Mouse (Mus musculus): ENCODE data around the gene Armc5. TPM values are rescaled to one million over a fixed set of nuclear protein-coding genes. Genes with fewer than 3 reads are reported as not detected.
A peak's percentile ranks its signal among the peaks of the same experiment; 100 is the strongest.

The Armc5 gene
- polyA plus RNA-seq, 1 experiment from 2014 or later, result 20.0 TPM

DNA sequence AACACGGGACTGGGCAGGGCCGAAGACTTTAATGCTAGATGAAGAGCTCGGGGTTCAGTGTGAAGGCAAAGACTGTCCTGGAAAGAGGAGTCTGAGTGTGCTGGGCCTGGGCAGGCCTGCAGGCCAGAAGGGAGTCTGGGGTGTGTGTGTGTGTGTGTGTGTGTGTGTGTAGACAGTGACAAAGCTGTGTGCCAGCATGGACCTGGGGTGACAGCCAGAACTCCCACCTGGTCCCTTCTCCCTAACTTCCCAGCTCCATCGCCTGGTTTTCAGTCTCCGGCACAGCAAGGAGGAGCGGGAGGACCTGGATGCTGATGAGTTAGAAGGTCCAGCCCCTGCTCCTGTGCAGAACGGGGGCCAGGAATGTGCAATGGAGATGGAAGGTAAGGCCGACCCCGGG is 34.4 kb downstream of the Armc5 start:
- no peak for DNase-seq (ENCODE audit: low spot score)
- no peak overlapping the region for H3K27ac ChIP-seq
- no peak overlapping the region for H3K4me3 ChIP-seq
- H3K4me1 ChIP-seq, result 0 out of 2 replicates have a peak, but pooled peaks cover 5% of the 10 kb centered on the region
- no peaks in the 10 kb centered on the region for H3K27me3 ChIP-seq (ENCODE audit: low read depth, poor library complexity, severe bottlenecking)
- H3K36me3 ChIP-seq, result peaks cover 63% of the 10 kb centered on the region
- 97% methylated on average over 9 of the region's 9 CpGs for WGBS
- no peaks in the 10 kb centered on the region for H3K9me3 ChIP-seq (replicated peaks)

DNA sequence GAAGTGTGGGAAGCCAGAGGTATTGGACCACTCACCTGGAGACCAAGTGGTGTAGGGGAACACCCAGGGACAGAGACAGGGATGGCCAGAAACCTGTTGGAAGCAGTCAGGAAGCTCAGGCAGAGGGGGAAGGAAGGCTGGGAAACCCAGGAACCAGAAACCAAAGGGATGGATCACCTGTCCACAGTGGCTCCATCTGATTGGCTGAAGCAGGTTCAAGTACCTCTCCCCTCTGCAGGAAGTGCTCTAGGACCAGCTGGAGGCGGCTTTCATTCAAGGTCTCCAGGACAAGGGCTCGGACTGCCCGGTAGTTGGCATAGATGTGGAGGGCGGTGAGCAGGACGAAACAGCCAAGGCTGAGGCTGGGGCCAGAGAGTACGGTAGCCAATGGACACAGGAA is 38.9 kb downstream of the Armc5 start:
- 93% methylated on average over 6 of the region's 6 CpGs for WGBS

DNA sequence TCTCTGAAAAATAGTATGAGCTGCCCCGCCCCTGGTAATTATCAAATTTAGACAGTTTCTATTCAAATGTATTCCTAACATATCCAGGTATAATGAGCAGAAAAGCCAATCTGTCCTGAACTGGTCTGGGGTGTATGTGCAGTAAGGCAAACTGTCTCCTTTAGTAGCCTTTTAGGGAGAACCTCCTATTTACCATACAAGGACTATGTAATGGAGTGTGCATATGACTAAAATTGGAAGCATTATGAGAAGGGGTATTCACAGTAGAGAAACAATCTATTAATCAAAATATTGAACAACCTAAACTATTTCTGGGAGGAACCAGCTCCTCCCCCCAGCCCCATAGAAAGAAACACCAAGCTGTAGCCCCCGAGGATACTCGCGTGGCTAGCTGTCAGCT is 42.6 kb downstream of the Armc5 start:
- no peaks in the 10 kb centered on the region for H3K9me3 ChIP-seq (replicated peaks)
- no peaks in the 10 kb centered on the region for H3K27me3 ChIP-seq (ENCODE audit: low read depth, poor library complexity, severe bottlenecking)
- 95% methylated on average over 4 of the region's 4 CpGs for WGBS
- peaks cover 21% of the 10 kb centered on the region for H3K4me1 ChIP-seq
- no peak overlapping the region for H3K4me3 ChIP-seq
- peaks cover 66% of the 10 kb centered on the region for H3K36me3 ChIP-seq
- H3K27ac ChIP-seq, result no peak overlapping the region
- no peak for DNase-seq (ENCODE audit: low spot score)

More for the DNA sequence above, 38.9 kb downstream of the Armc5 start:
- H3K9me3 ChIP-seq (replicated peaks), result no peaks in the 10 kb centered on the region
- DNase-seq (ENCODE audit: low spot score), result no peak
- H3K27me3 ChIP-seq (ENCODE audit: low read depth, poor library complexity, severe bottlenecking), result no peaks in the 10 kb centered on the region
- H3K4me1 ChIP-seq, result no peaks in the 10 kb centered on the region
- H3K4me3 ChIP-seq, result no peak overlapping the region
- no peak overlapping the region for H3K27ac ChIP-seq
- H3K36me3 ChIP-seq, result peaks cover 95% of the 10 kb centered on the region

DNA sequence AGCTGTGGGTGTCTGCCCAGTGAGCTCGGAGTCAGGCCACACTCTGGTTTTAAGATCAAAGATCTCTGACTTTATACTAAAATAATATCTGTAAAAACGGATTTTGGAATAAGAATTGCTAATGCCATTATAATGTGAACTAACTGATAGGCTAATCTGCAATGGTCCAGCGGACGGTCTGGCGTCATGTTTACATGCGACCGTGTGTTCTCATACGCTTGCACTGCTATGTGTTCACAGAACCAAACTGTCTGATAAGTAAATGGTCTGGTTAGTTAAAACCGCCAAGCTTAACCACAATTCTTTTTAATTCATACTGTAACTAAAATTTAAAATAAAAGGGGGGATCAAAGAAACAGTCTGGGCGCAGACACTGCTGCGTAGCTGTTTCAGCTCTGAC is 44.6 kb downstream of the Armc5 start:
- Histone ChIP-seq H3K4me1 (peaks cover 21% of the 10 kb centered on the region), H3K27ac (no peak overlapping the region), H3K36me3 (peaks cover 56% of the 10 kb centered on the region), H3K27me3 (ENCODE audit: low read depth, poor library complexity, severe bottlenecking) (no peaks in the 10 kb centered on the region), H3K4me3 (no peak overlapping the region), H3K9me3 (replicated peaks) (no peaks in the 10 kb centered on the region)
- WGBS, result 88% methylated on average over 11 of the region's 11 CpGs
- no peak for DNase-seq (ENCODE audit: low spot score)

DNA sequence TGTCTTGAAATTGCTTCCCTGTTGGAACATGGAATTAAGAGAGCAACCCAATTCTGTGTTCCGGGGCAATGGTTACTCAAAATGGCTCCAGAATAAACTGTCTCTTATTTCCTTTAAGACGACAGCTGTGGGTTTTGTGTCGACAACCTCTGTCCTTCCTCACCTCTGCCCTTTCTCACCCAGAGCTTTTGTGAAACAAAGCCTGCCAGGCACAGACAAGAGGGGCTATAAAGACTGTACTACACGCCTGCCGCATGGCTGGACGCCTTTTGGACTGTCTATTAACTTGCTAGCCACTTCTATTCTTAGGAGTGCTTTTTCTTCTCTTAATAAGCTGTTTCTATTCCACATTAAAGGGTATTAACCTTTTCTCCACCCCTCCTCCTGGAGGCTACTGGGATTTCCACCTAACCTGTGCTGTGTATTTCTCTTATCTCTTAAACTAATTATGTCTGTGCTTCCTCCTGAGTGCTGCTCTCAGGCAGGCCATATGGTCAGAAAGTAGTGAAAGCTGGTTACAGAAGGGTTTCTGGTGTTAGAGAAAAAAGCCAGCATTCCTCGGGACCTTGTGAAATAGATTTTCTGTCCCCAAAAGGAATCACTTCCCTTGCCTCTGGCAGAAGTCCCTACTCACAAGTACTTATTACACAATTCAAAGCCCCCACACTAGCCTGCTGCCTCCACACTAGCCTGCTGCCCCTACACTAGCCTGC is 45.5 kb downstream of the Armc5 start:
- no peaks in the 10 kb centered on the region for H3K27me3 ChIP-seq (ENCODE audit: low read depth, poor library complexity, severe bottlenecking)
- H3K36me3 ChIP-seq, result peaks cover 56% of the 10 kb centered on the region
- DNase-seq (ENCODE audit: low spot score), result no peak
- H3K4me3 ChIP-seq, result no peak overlapping the region
- H3K4me1 ChIP-seq, result peaks cover 21% of the 10 kb centered on the region
- H3K9me3 ChIP-seq (replicated peaks), result no peaks in the 10 kb centered on the region
- 17% methylated on average over 7 of the region's 7 CpGs for WGBS
- H3K27ac ChIP-seq, result peak overlapping the region; percentile 64

DNA sequence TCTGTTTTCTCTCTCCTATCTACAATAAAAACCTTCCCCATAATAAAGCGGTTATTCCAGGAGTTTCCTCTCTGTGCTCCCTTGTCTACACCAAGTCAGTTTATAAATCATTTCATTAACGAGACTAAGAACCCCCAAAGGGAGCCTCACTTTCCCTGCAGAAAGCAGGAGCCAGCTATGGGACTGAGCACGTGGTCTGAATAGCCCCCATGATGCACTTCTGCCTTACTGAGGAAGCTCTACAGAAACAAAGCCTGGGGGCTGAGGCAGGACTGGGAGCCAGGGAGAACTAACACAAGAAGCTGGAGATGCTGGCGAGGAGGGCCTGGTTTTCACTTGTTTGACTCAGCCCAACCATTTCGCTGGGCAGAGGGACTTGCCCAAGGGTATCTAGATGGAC is 46.9 kb downstream of the Armc5 start:
- peak overlapping the region; percentile 56 for H3K27ac ChIP-seq
- no peaks in the 10 kb centered on the region for H3K9me3 ChIP-seq (replicated peaks)
- H3K27me3 ChIP-seq (ENCODE audit: low read depth, poor library complexity, severe bottlenecking), result no peaks in the 10 kb centered on the region
- H3K4me3 ChIP-seq, result no peak overlapping the region
- 52% methylated on average over 5 of the region's 5 CpGs for WGBS
- H3K4me1 ChIP-seq, result peaks cover 28% of the 10 kb centered on the region
- no peak for DNase-seq (ENCODE audit: low spot score)
- H3K36me3 ChIP-seq, result peaks cover 57% of the 10 kb centered on the region

DNA sequence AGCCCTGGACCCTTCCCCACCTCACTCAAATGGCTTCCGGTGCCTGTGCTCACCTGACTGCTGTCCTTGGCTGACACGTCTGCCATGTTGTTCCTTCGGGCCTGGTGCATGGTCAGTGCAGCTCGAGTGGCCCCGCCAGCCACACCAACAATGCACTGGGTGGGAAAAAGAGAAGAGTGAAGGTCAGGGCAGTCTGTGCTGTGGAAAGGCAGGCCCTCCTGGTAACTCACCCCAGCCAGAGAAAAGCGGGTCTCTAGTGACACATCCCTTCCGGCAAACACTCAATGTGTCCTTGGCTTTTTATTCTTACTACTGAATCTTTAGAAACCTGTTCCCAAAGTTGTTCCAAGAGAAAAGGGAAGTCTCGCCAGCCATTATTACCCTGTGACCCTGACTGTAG is 47.9 kb downstream of the Armc5 start:
- Histone ChIP-seq H3K36me3 (peaks cover 50% of the 10 kb centered on the region), H3K4me1 (peaks cover 38% of the 10 kb centered on the region), H3K27ac (no peak overlapping the region), H3K9me3 (replicated peaks) (no peaks in the 10 kb centered on the region), H3K4me3 (no peak overlapping the region), H3K27me3 (ENCODE audit: low read depth, poor library complexity, severe bottlenecking) (no peaks in the 10 kb centered on the region)
- no peak for DNase-seq (ENCODE audit: low spot score)
- 89% methylated on average over 8 of the region's 8 CpGs for WGBS

DNA sequence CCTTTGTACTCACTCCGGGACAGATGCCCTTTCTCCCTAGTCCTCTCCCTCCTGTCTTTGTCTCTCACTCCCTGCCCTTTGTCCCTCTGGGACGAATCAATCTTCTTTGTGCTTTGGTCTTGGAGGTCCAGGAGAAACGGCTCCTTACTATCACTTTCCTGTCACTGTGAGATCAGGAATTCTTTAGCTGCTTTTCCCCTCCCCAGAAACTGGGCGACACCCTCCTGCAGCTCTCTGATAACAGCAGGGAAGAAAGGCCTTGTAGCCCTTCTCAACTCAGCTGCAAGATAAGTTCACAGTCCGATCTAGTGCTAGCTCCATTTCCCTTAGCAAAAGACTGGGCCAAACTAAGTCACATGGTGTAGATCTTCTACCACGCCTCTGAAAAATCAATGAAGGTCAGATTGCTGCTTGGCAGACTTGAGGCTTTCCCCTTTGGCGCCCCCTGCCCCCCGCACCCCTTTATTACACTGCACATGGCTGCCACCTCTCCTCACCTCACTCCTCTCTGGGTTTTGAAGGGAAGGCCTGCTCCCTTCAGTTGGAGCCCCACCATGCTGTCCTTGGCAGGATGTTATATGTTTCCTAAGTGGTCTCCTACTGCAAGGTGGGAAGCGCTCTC is 51.9 kb downstream of the Armc5 start:
- Histone ChIP-seq H3K27me3 (ENCODE audit: low read depth, poor library complexity, severe bottlenecking) (no peaks in the 10 kb centered on the region), H3K9me3 (replicated peaks) (no peaks in the 10 kb centered on the region), H3K4me1 (peaks cover 21% of the 10 kb centered on the region), H3K36me3 (peaks cover 58% of the 10 kb centered on the region), H3K4me3 (no peak overlapping the region), H3K27ac (peak overlapping the region; percentile 64; the same call in 1 of the 2 replicates)
- peak; percentile 61 for DNase-seq (ENCODE audit: low spot score)
- 33% methylated on average over 9 of the region's 9 CpGs for WGBS

Small RNA genes lying within 50 kb of the gene (microRNA-seq; reads per million reads assigned to microRNA genes)
- gene Mir3103, result not detected

Other genes starting within 250 kb of the Armc5 start
- gene Pycard, start 243.5 kb upstream of the Armc5 start, polyA plus RNA-seq (2016; fragmentation: Nextera tagmentation; extraction: Ambion mirVana), result 5.2 and 6.5 TPM in 2 replicates
- gene Trim72, start 233.4 kb upstream of the Armc5 start, polyA plus RNA-seq (2016; fragmentation: Nextera tagmentation; extraction: Ambion mirVana), result not detected in 2 replicates
- gene Itgam, start 174.7 kb upstream of the Armc5 start, polyA plus RNA-seq (2016; fragmentation: Nextera tagmentation; extraction: Ambion mirVana), result 0.28 and 0.40 TPM in 2 replicates
- gene Gm49368, start 174.7 kb upstream of the Armc5 start, polyA plus RNA-seq (2016; fragmentation: Nextera tagmentation; extraction: Ambion mirVana), result not detected in 2 replicates
- not detected in 2 replicates for gene Itgax, start 107.8 kb upstream of the Armc5 start, polyA plus RNA-seq (2016; fragmentation: Nextera tagmentation; extraction: Ambion mirVana)
- gene Itgad, start 83.0 kb upstream of the Armc5 start, polyA plus RNA-seq (2016; fragmentation: Nextera tagmentation; extraction: Ambion mirVana), result not detected in 2 replicates
- gene Cox6a2, start 31.0 kb upstream of the Armc5 start, polyA plus RNA-seq (2016; fragmentation: Nextera tagmentation; extraction: Ambion mirVana), result 0.23 and 0.51 TPM in 2 replicates
- 7.7 and 10.6 TPM in 2 replicates for gene 9130023H24Rik, start 689 bp downstream of the Armc5 start, polyA plus RNA-seq (2016; fragmentation: Nextera tagmentation; extraction: Ambion mirVana)
- gene Tgfb1i1, start 9.5 kb downstream of the Armc5 start, polyA plus RNA-seq (2016; fragmentation: Nextera tagmentation; extraction: Ambion mirVana), result 12.9 and 14.5 TPM in 2 replicates
- gene Slc5a2, start 28.3 kb downstream of the Armc5 start, polyA plus RNA-seq (2016; fragmentation: Nextera tagmentation; extraction: Ambion mirVana), result 0.33 and 0.50 TPM in 2 replicates
- gene BC017158, start 60.8 kb downstream of the Armc5 start, polyA plus RNA-seq (2016; fragmentation: Nextera tagmentation; extraction: Ambion mirVana), result 27.9 and 28.4 TPM in 2 replicates
- gene Rgs10, start 181.4 kb downstream of the Armc5 start, polyA plus RNA-seq (2016; fragmentation: Nextera tagmentation; extraction: Ambion mirVana), result 2.7 and 3.5 TPM in 2 replicates
- 24.2 and 24.9 TPM in 2 replicates for gene Tial1, start 224.4 kb downstream of the Armc5 start, polyA plus RNA-seq (2016; fragmentation: Nextera tagmentation; extraction: Ambion mirVana)